Mouse (Mus musculus) hindbrain, embryonic 10.5 days (tissue): ENCODE measurements around the gene Lin7a. TPM values are rescaled to one million over a fixed set of nuclear protein-coding genes. Genes with fewer than 3 reads are reported as not detected.

ENCODE experiments used
- DNase-seq: peaks from one replicate; pipeline ENCODE4 v3.0.0-alpha.2; 2017; ENCODE audit warnings: low spot score
- H3K27ac ChIP-seq: fragments of 300-500 bp; sonication (generic); 2 replicates; pipeline ENCODE4 v1.5.1; 2016; ENCODE audit warnings: mild to moderate bottlenecking, moderate library complexity
- H3K27me3 ChIP-seq: fragments of 300-500 bp; sonication (generic); 2 replicates; pipeline ENCODE4 v1.6.1; 2016; ENCODE audit warnings: mild to moderate bottlenecking; ENCODE audit not compliant: poor library complexity, insufficient read depth, severe bottlenecking
- H3K36me3 ChIP-seq: fragments of 300-500 bp; sonication (generic); 2 replicates; pipeline ENCODE4 v1.6.1; 2016; ENCODE audit warnings: mild to moderate bottlenecking, moderate library complexity
- H3K4me1 ChIP-seq: fragments of 300-500 bp; sonication (generic); replicated peaks from 2 replicates; pipeline ENCODE4 v1.6.1; 2016; ENCODE audit warnings: mild to moderate bottlenecking
- H3K4me3 ChIP-seq: fragments of 300-500 bp; sonication (generic); 2 replicates; pipeline ENCODE4 v1.5.1; 2016; ENCODE audit warnings: mild to moderate bottlenecking, moderate library complexity
- H3K9me3 ChIP-seq: fragments of 300-500 bp; sonication (generic); 2 replicates; pipeline ENCODE4 v1.6.1; 2016; ENCODE audit warnings: mild to moderate bottlenecking, moderate library complexity
- WGBS: fragments of 180-500 bp; shearing (Covaris S2); methylation state at CpG from one replicate; pipeline ENCODE4 v1.1.7; 2016; 5-methylcytosine and 5-hydroxymethylcytosine counted together
- polyA plus RNA-seq: library from polyadenylated mRNA; unstranded; fragments of >200 nt; fragmentation: Nextera tagmentation; extraction: Ambion mirVana; gene quantifications from 2 replicates; pipeline ENCODE4 v1.2.1, GENCODE M21; 2016

Gene Lin7a
- polyA plus RNA-seq, 1 experiment from 2014 or later, result 10.5 TPM

DNA sequence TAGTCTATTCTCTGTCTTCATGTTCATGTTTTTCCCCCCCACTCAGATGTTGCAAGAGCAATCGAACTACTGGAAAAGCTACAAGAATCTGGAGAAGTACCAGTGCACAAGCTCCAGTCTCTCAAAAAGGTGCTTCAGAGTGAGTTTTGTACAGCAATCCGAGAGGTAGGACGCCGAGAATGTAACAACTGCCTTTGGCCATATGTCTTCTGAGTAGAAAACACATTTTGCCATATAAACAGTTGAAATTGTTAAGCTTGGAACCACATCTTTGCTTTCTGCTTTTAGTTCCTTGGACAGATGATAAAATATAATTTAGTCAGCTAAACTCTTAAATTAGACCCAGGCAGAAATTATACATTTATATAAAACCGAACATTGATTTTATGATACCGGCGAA is 52.4 kb downstream of the Lin7a start:
- no peaks in the 10 kb centered on the region for H3K36me3 ChIP-seq
- no peak for DNase-seq
- 96% methylated on average over 7 of the region's 7 CpGs for WGBS

DNA sequence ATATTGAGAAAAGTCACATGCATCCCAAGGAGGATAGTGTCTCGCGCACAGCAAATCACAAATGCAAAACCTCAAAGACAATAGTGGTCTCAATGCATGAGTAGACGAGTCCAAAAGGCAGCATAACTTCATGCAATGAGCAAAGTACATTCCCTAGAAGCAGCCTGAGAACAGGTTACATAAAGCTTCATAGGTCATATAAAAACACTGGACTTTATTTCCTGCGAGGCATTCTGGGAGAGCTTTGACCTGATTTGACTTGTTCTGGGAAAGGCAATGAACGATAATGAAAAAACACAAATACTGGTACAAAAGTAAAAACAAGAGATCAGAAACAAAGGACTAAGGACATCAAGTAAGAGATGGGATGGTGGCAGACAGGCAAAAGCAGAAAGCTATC is 54.1 kb downstream of the Lin7a start:
- Histone ChIP-seq H3K27ac (no peak overlapping the region), H3K36me3 (no peaks in the 10 kb centered on the region), H3K9me3 (no peaks in the 10 kb centered on the region), H3K4me3 (no peak overlapping the region), H3K4me1 (no peaks in the 10 kb centered on the region), H3K27me3 (no peaks in the 10 kb centered on the region)
- 89% methylated on average over 5 of the region's 5 CpGs for WGBS
- no peak for DNase-seq

More for the DNA sequence above, 52.4 kb downstream of the Lin7a start:
- Histone ChIP-seq H3K4me1 (no peaks in the 10 kb centered on the region), H3K9me3 (no peaks in the 10 kb centered on the region), H3K27ac (no peak overlapping the region), H3K4me3 (no peak overlapping the region), H3K27me3 (no peaks in the 10 kb centered on the region)

DNA sequence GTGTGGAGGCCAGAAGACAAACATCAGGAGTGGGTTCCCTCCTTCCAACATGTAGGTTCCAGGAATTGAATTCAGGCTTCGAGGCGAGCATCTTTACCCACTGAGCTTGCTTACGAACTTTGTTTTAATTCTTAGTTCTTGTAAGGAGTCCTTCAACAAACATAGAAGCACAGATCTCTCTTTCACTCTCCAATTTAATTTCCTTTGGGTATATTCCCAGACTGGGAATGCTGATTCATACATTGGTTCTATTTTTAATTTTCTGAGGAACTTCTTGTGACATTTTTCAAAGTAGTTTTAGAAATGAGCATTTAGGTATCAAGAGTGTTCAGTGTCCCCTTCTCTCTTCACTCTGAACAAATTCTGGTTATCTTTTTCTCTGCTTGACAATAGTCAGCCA is 68.0 kb downstream of the Lin7a start:
- Histone ChIP-seq H3K36me3 (no peaks in the 10 kb centered on the region), H3K4me3 (no peak overlapping the region), H3K4me1 (peaks cover 4% of the 10 kb centered on the region; the same call in 1 of the 2 replicates), H3K27ac (no peak overlapping the region), H3K9me3 (no peaks in the 10 kb centered on the region), H3K27me3 (no peaks in the 10 kb centered on the region)
- WGBS, result 95% methylated on average over 3 of the region's 3 CpGs
- DNase-seq, result no peak

DNA sequence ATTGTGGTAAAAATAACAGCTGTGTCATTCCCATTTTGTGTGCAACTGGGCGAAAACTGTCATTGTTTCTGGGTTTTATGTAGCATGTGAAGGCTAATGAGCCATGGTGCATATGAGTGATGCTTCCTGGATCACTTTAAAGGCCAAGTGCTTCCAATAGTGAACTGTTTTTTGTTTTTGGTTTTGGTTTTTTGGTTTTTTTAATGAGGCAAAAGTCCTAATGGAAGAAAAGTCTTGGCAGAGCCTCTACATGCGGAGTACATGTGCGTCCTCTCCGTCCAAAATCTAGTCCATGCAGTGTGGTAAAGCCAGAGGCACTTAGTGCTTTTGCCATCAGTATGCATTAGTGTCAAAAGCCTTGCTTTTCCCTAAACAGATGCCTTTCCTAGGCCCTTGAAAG is 69.7 kb downstream of the Lin7a start:
- no peak for DNase-seq

DNA sequence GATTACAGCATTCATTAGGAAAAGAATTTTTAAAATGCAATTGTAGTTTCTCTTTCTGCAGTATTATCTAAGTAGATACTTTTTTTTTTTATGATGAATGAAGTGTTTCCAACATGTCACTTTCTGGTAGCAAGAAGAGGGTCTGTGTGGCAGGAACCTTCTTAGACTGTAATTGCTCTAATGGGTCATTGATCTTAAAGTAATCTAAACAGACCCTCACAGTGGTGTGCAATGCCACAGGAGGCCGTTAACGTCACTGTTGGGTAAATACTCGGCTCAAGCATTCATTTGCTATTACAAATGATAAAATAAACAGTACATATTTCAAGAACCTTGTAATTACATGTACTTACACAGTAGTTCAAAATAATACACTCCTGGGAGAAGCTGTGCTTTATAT is 72.7 kb downstream of the Lin7a start:
- no peak for DNase-seq
- Histone ChIP-seq H3K36me3 (no peaks in the 10 kb centered on the region), H3K27ac (no peak overlapping the region), H3K4me1 (peaks cover 4% of the 10 kb centered on the region; the same call in 1 of the 2 replicates), H3K9me3 (no peaks in the 10 kb centered on the region), H3K4me3 (no peak overlapping the region), H3K27me3 (no peaks in the 10 kb centered on the region)
- 63% methylated on average over 3 of the region's 3 CpGs for WGBS

More for the DNA sequence above, 69.7 kb downstream of the Lin7a start:
- no peak overlapping the region for H3K4me3 ChIP-seq
- H3K9me3 ChIP-seq, result no peaks in the 10 kb centered on the region
- peaks cover 4% of the 10 kb centered on the region; the same call in 1 of the 2 replicates for H3K4me1 ChIP-seq
- no peak overlapping the region for H3K27ac ChIP-seq
- no peaks in the 10 kb centered on the region for H3K36me3 ChIP-seq
- no peaks in the 10 kb centered on the region for H3K27me3 ChIP-seq
- 80% methylated on average over 4 of the region's 4 CpGs for WGBS

DNA sequence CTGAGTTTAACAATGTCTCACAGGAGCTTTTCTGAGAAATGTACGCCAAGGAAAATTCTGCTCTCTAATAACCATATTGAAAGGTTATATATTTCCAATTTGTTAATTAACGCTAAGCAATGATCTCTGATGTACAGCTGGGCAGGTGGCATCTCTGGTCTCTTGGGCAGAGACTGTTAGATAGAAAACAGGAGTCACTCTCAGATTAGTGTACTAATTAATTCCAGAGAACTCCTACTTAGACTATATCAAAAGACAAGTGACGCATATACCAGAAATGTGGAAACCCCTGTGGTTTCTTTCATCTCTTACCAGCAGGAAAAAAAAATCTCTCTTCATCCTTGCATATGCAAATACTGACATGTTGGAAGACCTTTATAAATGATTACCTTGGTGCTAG is 76.4 kb downstream of the Lin7a start:
- no peaks in the 10 kb centered on the region for H3K4me1 ChIP-seq
- DNase-seq, result no peak
- no peak overlapping the region for H3K4me3 ChIP-seq
- H3K9me3 ChIP-seq, result no peaks in the 10 kb centered on the region
- 77% methylated on average over 3 of the region's 3 CpGs for WGBS
- H3K36me3 ChIP-seq, result no peaks in the 10 kb centered on the region
- H3K27ac ChIP-seq, result no peak overlapping the region
- no peaks in the 10 kb centered on the region for H3K27me3 ChIP-seq

- no peak for DNase-seq
- Histone ChIP-seq H3K4me3 (no peak overlapping the region), H3K4me1 (no peaks in the 10 kb centered on the region), H3K9me3 (0 out of 2 replicates have a peak, but pooled peaks cover 3% of the 10 kb centered on the region), H3K36me3 (no peaks in the 10 kb centered on the region), H3K27ac (no peak overlapping the region), H3K27me3 (no peaks in the 10 kb centered on the region)
- 56% methylated on average over 6 of the region's 6 CpGs for WGBS
Observed at GRCm38 (mm10) chr10:107351696-107352485, 80.4 kb downstream of the Lin7a start.

- H3K27ac ChIP-seq, result no peak overlapping the region
- DNase-seq, result no peak
- 96% methylated on average over 3 of the region's 3 CpGs for WGBS
- 0 out of 2 replicates have a peak, but pooled peaks cover 3% of the 10 kb centered on the region for H3K9me3 ChIP-seq
- H3K4me1 ChIP-seq, result no peaks in the 10 kb centered on the region
- H3K36me3 ChIP-seq, result no peaks in the 10 kb centered on the region
- no peak overlapping the region for H3K4me3 ChIP-seq
- H3K27me3 ChIP-seq, result no peaks in the 10 kb centered on the region
Observed at GRCm38 (mm10) chr10:107353483-107353882, 82.0 kb downstream of the Lin7a start.

GRCm38 (mm10) chr10:107358443-107359040 is 87.1 kb downstream of the Lin7a start:
- WGBS, result 84% methylated on average over 6 of the region's 6 CpGs
- no peaks in the 10 kb centered on the region for H3K27me3 ChIP-seq
- H3K27ac ChIP-seq, result no peak overlapping the region
- no peak overlapping the region for H3K4me3 ChIP-seq
- H3K4me1 ChIP-seq, result no peaks in the 10 kb centered on the region
- no peaks in the 10 kb centered on the region for H3K36me3 ChIP-seq
- DNase-seq, result no peak
- 0 out of 2 replicates have a peak, but pooled peaks cover 3% of the 10 kb centered on the region for H3K9me3 ChIP-seq

DNA sequence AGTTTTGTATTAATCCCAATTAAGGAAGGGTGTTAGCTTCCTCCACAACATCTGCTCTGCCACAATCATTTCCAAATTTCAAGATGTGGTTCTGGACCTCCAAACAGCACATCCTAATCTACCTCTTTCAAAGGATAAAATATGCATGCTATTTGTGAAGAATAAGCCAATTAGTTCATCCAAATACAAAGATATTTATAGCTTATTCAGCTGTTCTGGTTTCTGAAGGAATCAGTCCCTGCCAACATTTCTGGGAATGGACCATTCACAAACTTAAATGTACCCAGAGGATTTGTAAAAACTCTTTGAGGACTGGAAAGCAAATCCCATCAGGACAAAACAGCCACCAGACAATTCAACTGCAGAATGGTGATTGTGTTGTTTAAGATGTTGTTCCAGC is 87.8 kb downstream of the Lin7a start:
- Histone ChIP-seq H3K4me3 (no peak overlapping the region), H3K27ac (no peak overlapping the region), H3K27me3 (no peaks in the 10 kb centered on the region), H3K36me3 (no peaks in the 10 kb centered on the region), H3K9me3 (0 out of 2 replicates have a peak, but pooled peaks cover under 1% of the 10 kb centered on the region), H3K4me1 (no peaks in the 10 kb centered on the region)
- no peak for DNase-seq

DNA sequence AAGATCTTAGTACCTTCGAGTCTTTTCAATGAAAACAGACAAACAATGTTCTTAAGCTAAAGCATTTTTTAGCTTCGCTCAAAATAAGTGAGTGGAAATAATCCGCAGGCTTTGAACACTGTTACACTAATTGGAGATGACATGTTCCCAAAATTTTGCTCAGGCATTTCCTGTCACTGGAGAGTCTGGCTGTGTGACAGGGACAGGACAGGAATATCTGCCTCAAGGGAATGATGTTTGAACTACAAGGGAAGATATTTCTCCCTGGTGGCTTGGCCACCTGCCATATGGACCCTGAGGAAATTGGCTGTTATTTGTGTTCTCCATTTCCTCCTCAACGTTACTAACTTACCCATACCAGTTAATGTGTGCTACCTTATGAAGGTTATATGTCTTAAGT is 90.1 kb downstream of the Lin7a start:
- Histone ChIP-seq H3K27ac (no peak overlapping the region), H3K4me3 (no peak overlapping the region), H3K4me1 (no peaks in the 10 kb centered on the region), H3K9me3 (no peaks in the 10 kb centered on the region), H3K27me3 (no peaks in the 10 kb centered on the region), H3K36me3 (no peaks in the 10 kb centered on the region)
- 80% methylated on average over 4 of the region's 4 CpGs for WGBS
- DNase-seq, result no peak

DNA sequence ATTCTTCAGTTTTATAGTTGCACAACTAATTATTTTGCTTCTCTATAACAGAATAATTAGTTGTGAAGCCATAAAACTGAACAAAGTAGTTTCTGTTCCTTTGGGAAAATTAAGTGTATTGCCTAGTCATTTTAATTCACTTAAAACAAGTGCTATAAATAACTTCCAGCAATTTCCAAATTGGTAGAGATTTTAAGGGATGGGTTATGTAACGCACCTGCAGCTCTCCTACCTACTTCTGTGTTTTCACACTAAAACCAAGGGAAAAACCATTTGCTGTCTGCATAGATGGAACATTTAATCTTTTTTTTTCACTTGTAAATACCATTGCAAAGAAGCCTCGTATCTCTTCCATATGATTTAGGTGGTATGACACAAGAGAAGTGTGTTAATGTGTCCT is 90.5 kb downstream of the Lin7a start:
- no peaks in the 10 kb centered on the region for H3K36me3 ChIP-seq
- WGBS, result 88% methylated on average over 2 of the region's 2 CpGs
- no peak overlapping the region for H3K27ac ChIP-seq
- no peak overlapping the region for H3K4me3 ChIP-seq
- DNase-seq, result no peak
- H3K9me3 ChIP-seq, result no peaks in the 10 kb centered on the region
- no peaks in the 10 kb centered on the region for H3K27me3 ChIP-seq
- H3K4me1 ChIP-seq, result no peaks in the 10 kb centered on the region

- H3K9me3 ChIP-seq, result no peaks in the 10 kb centered on the region
- no peak overlapping the region for H3K27ac ChIP-seq
- H3K4me3 ChIP-seq, result no peak overlapping the region
- WGBS, result 94% methylated on average over 16 of the region's 16 CpGs
- no peaks in the 10 kb centered on the region for H3K27me3 ChIP-seq
- DNase-seq, result no peak
- no peaks in the 10 kb centered on the region for H3K36me3 ChIP-seq
- H3K4me1 ChIP-seq, result no peaks in the 10 kb centered on the region
Observed at GRCm38 (mm10) chr10:107363049-107363816, 91.7 kb downstream of the Lin7a start.
